Mouse (Mus musculus) cerebellum, postnatal 4 days (tissue): ENCODE measurements around the gene Slc30a6.

ENCODE experiments used
- DNase-seq, 2 experiments: peaks; one replicate each; pipeline ENCODE4 v3.0.0; 2022; ENCODE audit warnings: low spot score in 2 of 2, mixed read lengths in 1 of 2

Slc30a6 gene

GRCm38 (mm10) chr17:74395383-74396065 lies at the start of gene Slc30a6:
Gene Slc30a6, plus strand, starts transcription at chr17:74395608.
- DNase-seq: peak; percentile 86 to 95

GRCm38 (mm10) chr17:74363592-74363991 lies 31.8 kb upstream of the Slc30a6 start:
- no peak for DNase-seq

- no peak for DNase-seq
These were observed 18.5 kb upstream of the Slc30a6 start for GRCm38 (mm10) chr17:74376916-74377315.

- DNase-seq: no peak
These were observed 8.8 kb upstream of the Slc30a6 start for GRCm38 (mm10) chr17:74386657-74387056.

- DNase-seq: no peak
These were observed 5.6 kb upstream of the Slc30a6 start for GRCm38 (mm10) chr17:74389847-74390246.

- DNase-seq: no peak
These were observed 1.0 kb upstream of the Slc30a6 start for GRCm38 (mm10) chr17:74394381-74394780.

- DNase-seq: no peak
These were observed 553 bp upstream of the Slc30a6 start for GRCm38 (mm10) chr17:74394855-74395254.

- DNase-seq: no peak
These were observed 1.4 kb downstream of the Slc30a6 start for GRCm38 (mm10) chr17:74396766-74397165.

- no peak for DNase-seq
These were observed 1.8 kb downstream of the Slc30a6 start for GRCm38 (mm10) chr17:74397173-74397572.

- DNase-seq: no peak
These were observed 7.2 kb downstream of the Slc30a6 start for GRCm38 (mm10) chr17:74402486-74403222.

- DNase-seq: no peak
These were observed 11.1 kb downstream of the Slc30a6 start for GRCm38 (mm10) chr17:74406487-74406886.

- no peak for DNase-seq
These were observed 14.3 kb downstream of the Slc30a6 start for GRCm38 (mm10) chr17:74409722-74410121.

- no peak for DNase-seq
These were observed 17.9 kb downstream of the Slc30a6 start for GRCm38 (mm10) chr17:74413324-74413723.

GRCm38 (mm10) chr17:74414671-74415070 lies 19.3 kb downstream of the Slc30a6 start:
- no peak for DNase-seq

GRCm38 (mm10) chr17:74416841-74417360 lies 21.5 kb downstream of the Slc30a6 start:
- DNase-seq: no peak

GRCm38 (mm10) chr17:74418171-74418570 lies 22.8 kb downstream of the Slc30a6 start:
- DNase-seq: no peak

- no peak for DNase-seq
These were observed 25.2 kb downstream of the Slc30a6 start for GRCm38 (mm10) chr17:74420656-74421055.

GRCm38 (mm10) chr17:74424401-74425005 lies 29.1 kb downstream of the Slc30a6 start:
- DNase-seq: peak in 1 of 2 experiments; percentile 25

GRCm38 (mm10) chr17:74430074-74430473 lies 34.7 kb downstream of the Slc30a6 start:
- DNase-seq: no peak

GRCm38 (mm10) chr17:74431481-74431880 lies 36.1 kb downstream of the Slc30a6 start:
- peak in 1 of 2 experiments; percentile 2 for DNase-seq

GRCm38 (mm10) chr17:74432631-74433030 lies 37.2 kb downstream of the Slc30a6 start:
- no peak for DNase-seq

- DNase-seq: no peak
These were observed 42.4 kb downstream of the Slc30a6 start for GRCm38 (mm10) chr17:74437762-74438161.
